Comparison of ENCODE assay signal across 22 mouse cellular contexts in the genomic region with DNA sequence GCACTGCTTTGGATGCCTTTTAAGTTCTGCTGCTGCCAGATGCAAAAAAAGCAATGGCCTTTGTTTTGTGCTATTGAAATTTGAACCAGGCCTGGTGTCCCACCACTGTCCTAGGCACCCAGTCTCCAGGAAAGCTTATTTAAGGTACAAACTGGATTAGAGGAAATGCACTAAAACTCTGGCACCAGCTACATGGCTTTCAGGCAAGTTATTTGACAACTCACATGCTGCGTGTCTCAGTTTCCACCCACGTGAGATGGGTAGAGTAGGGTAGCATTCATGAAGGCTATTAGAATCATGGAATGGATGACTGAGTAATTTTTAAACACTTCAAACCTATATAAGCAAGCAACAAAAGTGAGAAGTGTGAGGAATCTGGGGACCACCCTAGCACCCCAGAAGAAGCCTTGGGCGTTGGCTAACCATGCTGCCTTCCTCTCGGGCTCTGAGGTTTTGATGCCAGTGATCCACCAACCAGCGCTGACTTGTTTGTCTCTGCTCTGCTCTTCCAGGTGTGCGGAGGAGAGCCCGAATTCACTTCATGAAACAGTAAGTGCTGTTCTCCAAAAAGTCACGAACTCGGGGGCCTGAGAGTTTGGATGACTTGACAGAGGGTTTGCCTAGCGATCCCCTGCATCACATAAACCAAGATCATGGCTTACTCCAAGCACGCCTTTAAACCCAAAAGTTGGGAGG. TPM values are rescaled to one million over a fixed set of nuclear protein-coding genes. Genes with fewer than 3 reads are reported as not detected.
DNase-seq lines count a peak whose midpoint lies in the region; ATAC-seq and TF ChIP-seq lines count a peak whose summit lies in the region.
"Had no signal": no experiment of that assay in that cellular context is flagged by ENCODE, and none has a peak within 500 bp of the region (broad histone marks: within the 10 kb centered on the region; RNA-seq: fewer than 3 reads in every experiment).

No protein-coding gene starts in this region.

- peak; percentile 36; the same call in 1 of the 2 replicates for TF ChIP-seq POLR2A in thymus, adult 2 months (IDR thresholded peaks at IDR 0.05; ENCODE audit: control insufficient read depth, extremely low read depth, insufficient read depth, low read length, poor library complexity)

- WGBS in heart, embryonic 16.5 days, result 89% methylated on average over 11 of the region's 11 CpGs
- WGBS in heart, embryonic 11.5 days (ENCODE audit: insufficient replicate concordance), result 82% methylated on average over 11 of the region's 11 CpGs
- 26% methylated on average over 11 of the region's 11 CpGs for WGBS in thymus, adult 2 months

- H3K4me3 ChIP-seq in heart, embryonic 16.5 days (ENCODE audit: low read length), result no peak overlapping the region
- H3K4me3 ChIP-seq in heart, embryonic 11.5 days (ENCODE audit: low read depth, low read length), result no peak overlapping the region
- 0 out of 2 replicates have a peak overlapping the region, but pooled peaks have one; percentile 1 for H3K4me3 ChIP-seq in thymus, adult 2 months (ENCODE audit: control insufficient read depth, insufficient read depth, low read length)
- H3K4me3 ChIP-seq: embryonic facial prominence, embryonic 13.5 days; forebrain, embryonic 12.5 days; gastrocnemius, adult 2 months; heart, embryonic 10.5 days; heart, embryonic 15.5 days; hindbrain, embryonic 10.5 days had no signal

- TF ChIP-seq CTCF in thymus, adult 2 months (IDR thresholded peaks at IDR 0.05; ENCODE audit: borderline replicate concordance, control insufficient read depth, extremely low read depth, insufficient read depth, low read length, poor library complexity), result no peak

- no peak for ATAC-seq in heart, embryonic 16.5 days (replicated peaks; ENCODE audit: extremely low read depth, insufficient read depth, low FRiP score)
- no peak for ATAC-seq in heart, embryonic 11.5 days (replicated peaks; ENCODE audit: insufficient number of reproducible peaks, low FRiP score, low TSS enrichment)
- ATAC-seq: activated CD4-positive, CD25-positive, alpha-beta regulatory T cell, adult 4 months; forebrain, embryonic 16.5 days; Patski had no signal

- no peaks in the 10 kb centered on the region for H3K27me3 ChIP-seq in heart, embryonic 16.5 days (ENCODE audit: control insufficient read depth, insufficient read depth, low read length)
- no peaks in the 10 kb centered on the region for H3K27me3 ChIP-seq in heart, embryonic 11.5 days (ENCODE audit: control insufficient read depth, insufficient read depth, low read length)
- H3K27me3 ChIP-seq in thymus, adult 2 months (ENCODE audit: control insufficient read depth, insufficient read depth, low read length), result no peaks in the 10 kb centered on the region
- H3K27me3 ChIP-seq: CH12.LX; embryonic facial prominence, embryonic 13.5 days; forebrain, embryonic 12.5 days; heart, embryonic 15.5 days had no signal

- H3K9me3 ChIP-seq in heart, embryonic 16.5 days (replicated peaks; ENCODE audit: control insufficient read depth, low read length), result no peaks in the 10 kb centered on the region
- H3K9me3 ChIP-seq in heart, embryonic 11.5 days (replicated peaks; ENCODE audit: control insufficient read depth, low read length), result no peaks in the 10 kb centered on the region
- H3K9me3 ChIP-seq: embryonic facial prominence, embryonic 13.5 days; forebrain, embryonic 12.5 days; heart, embryonic 10.5 days; heart, embryonic 15.5 days; hindbrain, embryonic 10.5 days had no signal

- peak overlapping the region; percentile 39; the same call in 1 of the 2 replicates for H3K27ac ChIP-seq in heart, embryonic 16.5 days (ENCODE audit: low read length)
- H3K27ac ChIP-seq in heart, embryonic 11.5 days (ENCODE audit: low read depth, low read length), result no peak overlapping the region
- H3K27ac ChIP-seq in thymus, adult 2 months (ENCODE audit: control insufficient read depth, insufficient read depth, low read length), result peak overlapping the region; percentile 98
- H3K27ac ChIP-seq: embryonic facial prominence, embryonic 13.5 days; forebrain, embryonic 12.5 days; gastrocnemius, adult 2 months; heart, embryonic 10.5 days; heart, embryonic 15.5 days; hindbrain, embryonic 10.5 days; hindbrain, embryonic 14.5 days had no signal

- no peak overlapping the region for H3K4me2 ChIP-seq in heart, embryonic 16.5 days (ENCODE audit: low read depth, low read length)
- H3K4me2 ChIP-seq in heart, embryonic 11.5 days, result no peak overlapping the region
- H3K4me2 ChIP-seq: embryonic facial prominence, embryonic 13.5 days; forebrain, embryonic 12.5 days; heart, embryonic 15.5 days; hindbrain, embryonic 14.5 days had no signal

- no peaks in the 10 kb centered on the region for H3K4me1 ChIP-seq in heart, embryonic 16.5 days (ENCODE audit: control insufficient read depth, insufficient read depth, low read length)
- H3K4me1 ChIP-seq in heart, embryonic 11.5 days (ENCODE audit: control insufficient read depth, insufficient read depth, low read length), result no peaks in the 10 kb centered on the region
- H3K4me1 ChIP-seq in thymus, adult 2 months (replicated peaks; ENCODE audit: control insufficient read depth, insufficient read depth, low read length), result peaks cover 59% of the 10 kb centered on the region
- H3K4me1 ChIP-seq: embryonic facial prominence, embryonic 13.5 days; forebrain, embryonic 12.5 days; heart, embryonic 10.5 days; heart, embryonic 15.5 days had no signal

- peak; percentile 68 for DNase-seq in thymus, adult 2 months
- peak; percentile 74 for DNase-seq in thymus, postnatal 25 days
- no peak for DNase-seq in cerebellum, adult 9-10 months
- DNase-seq in cerebellum, postnatal 14 days, result no peak
- DNase-seq: adrenal gland, postnatal 14 days; cerebellum, adult 2 months; cerebellum, postnatal 25 days; gastrocnemius, adult 2 months; gastrocnemius, postnatal 25 days had no signal

- H3K9ac ChIP-seq in heart, embryonic 16.5 days (ENCODE audit: low read length), result no peak overlapping the region
- no peak overlapping the region for H3K9ac ChIP-seq in heart, embryonic 11.5 days (ENCODE audit: low read depth, low read length)
- H3K9ac ChIP-seq: embryonic facial prominence, embryonic 13.5 days; forebrain, embryonic 12.5 days; heart, embryonic 15.5 days; hindbrain, embryonic 14.5 days had no signal

- H3K36me3 ChIP-seq in heart, embryonic 16.5 days (ENCODE audit: control insufficient read depth, insufficient read depth), result no peaks in the 10 kb centered on the region
- no peaks in the 10 kb centered on the region for H3K36me3 ChIP-seq in heart, embryonic 11.5 days (ENCODE audit: control insufficient read depth, insufficient read depth, low read length)
- peaks cover 82% of the 10 kb centered on the region for H3K36me3 ChIP-seq in thymus, adult 2 months (ENCODE audit: control insufficient read depth, insufficient read depth, low read length)
- H3K36me3 ChIP-seq: embryonic facial prominence, embryonic 13.5 days; forebrain, embryonic 12.5 days; heart, embryonic 10.5 days; heart, embryonic 15.5 days; hindbrain, embryonic 10.5 days had no signal

RNA-seq across cellular contexts. Expression of a gene that starts 11.1 kb away (rescaled TPM):
- polyA plus RNA-seq in heart, embryonic 16.5 days (2015; fragmentation: Nextera tagmentation; extraction: Ambion mirVana), result 3.0 and 17.6 TPM in 2 replicates
- polyA plus RNA-seq in heart, embryonic 11.5 days (2014; fragmentation: Nextera tagmentation; extraction: Ambion mirVana), result not detected in 2 replicates
- polyA plus RNA-seq in thymus, adult 2 months (2012; rRNA removed), result 712 and 845 TPM in 2 replicates
- polyA plus RNA-seq: cerebellum, adult 2 months; cortical plate, adult 2 months; forebrain, embryonic 12.5 days; forebrain, embryonic 16.5 days; heart, embryonic 10.5 days; heart, embryonic 15.5 days; hindbrain, embryonic 14.5 days had no signal

RNA-seq across cellular contexts. Expression of a gene that starts 11.7 kb away (rescaled TPM):
- polyA plus RNA-seq in heart, embryonic 16.5 days (2015; fragmentation: Nextera tagmentation; extraction: Ambion mirVana), result 118 and 136 TPM in 2 replicates
- polyA plus RNA-seq in heart, embryonic 11.5 days (2014; fragmentation: Nextera tagmentation; extraction: Ambion mirVana), result 136 and 164 TPM in 2 replicates
- polyA plus RNA-seq in thymus, adult 2 months (2012; rRNA removed), result 9.6 and 15.1 TPM in 2 replicates
- polyA plus RNA-seq: activated CD4-positive, CD25-positive, alpha-beta regulatory T cell, adult 4 months had no signal

RNA-seq across cellular contexts. Expression of a gene that starts 39.5 kb away (rescaled TPM):
- 1.5 and 12.2 TPM in 2 replicates for polyA plus RNA-seq in heart, embryonic 16.5 days (2015; fragmentation: Nextera tagmentation; extraction: Ambion mirVana)
- polyA plus RNA-seq in heart, embryonic 11.5 days (2014; fragmentation: Nextera tagmentation; extraction: Ambion mirVana), result 0.04 TPM in 1 of 2 replicates, not detected in the other
- polyA plus RNA-seq in thymus, adult 2 months (2012; rRNA removed), result 883 and 918 TPM in 2 replicates
- polyA plus RNA-seq: cortical plate, adult 2 months; embryonic facial prominence, embryonic 13.5 days; forebrain, embryonic 12.5 days; forebrain, embryonic 16.5 days; heart, embryonic 10.5 days; heart, embryonic 15.5 days; hindbrain, embryonic 10.5 days; hindbrain, embryonic 14.5 days; Patski had no signal

Comparison
In these comparisons a context has a peak if more than half of its experiments do, and no peak if none do; other contexts are left out.
1. DNase-seq: peak in thymus, adult 2 months (single experiment) and thymus, postnatal 25 days (single experiment); none in cerebellum, adult 9-10 months (single experiment) and cerebellum, postnatal 14 days (0 of 2).
2. RNA of a gene that starts 11.1 kb away (polyA plus RNA-seq): 712 to 845 TPM in thymus, adult 2 months; 3.0 to 17.6 TPM in heart, embryonic 16.5 days and not detected in heart, embryonic 11.5 days; every median in the first group is over 10 times any median in the second.
3. RNA of a gene that starts 39.5 kb away (polyA plus RNA-seq): 883 to 918 TPM in thymus, adult 2 months; 1.5 to 12.2 TPM in heart, embryonic 16.5 days and 0.04 TPM in heart, embryonic 11.5 days; every median in the first group is over 10 times any median in the second.